Mouse (Mus musculus): ENCODE measurements around the gene Theg. TPM values are rescaled to one million over a fixed set of nuclear protein-coding genes. Genes with fewer than 3 reads are reported as not detected.

Gene Theg
- total and polyA plus RNA-seq, 3 experiments: not detected

- TF ChIP-seq ELF1 (IDR thresholded peaks at IDR 0.05; ENCODE audit: low read depth, low read length): no peak
- TF ChIP-seq GATA1 (IDR thresholded peaks at IDR 0.05; ENCODE audit: low read depth, low read length): no peak
- TF ChIP-seq MXI1 (IDR thresholded peaks at IDR 0.05; ENCODE audit: low read depth, low read length): no peak
- TF ChIP-seq NRF1 (IDR thresholded peaks at IDR 0.05; ENCODE audit: insufficient read depth, low read depth, low read length, poor library complexity, severe bottlenecking): no peak
- no peak for TF ChIP-seq KAT2A (conservative IDR thresholded peaks at IDR 0.05; ENCODE audit: low read depth, low read length)
- TF ChIP-seq JUND (IDR thresholded peaks at IDR 0.05; ENCODE audit: low read depth, low read length): no peak
- TF ChIP-seq USF2 (IDR thresholded peaks at IDR 0.05; ENCODE audit: borderline replicate concordance in 1 of 2, insufficient read depth in 1 of 2, low read depth in 1 of 2, low read length in 2 of 2): no peak
- no peak for TF ChIP-seq SIN3A (IDR thresholded peaks at IDR 0.05; ENCODE audit: low read length)
- TF ChIP-seq HCFC1 (IDR thresholded peaks at IDR 0.05; ENCODE audit: low read depth, low read length): no peak
- TF ChIP-seq RCOR1 (IDR thresholded peaks at IDR 0.05; ENCODE audit: low read depth, low read length): no peak
- no peak for TF ChIP-seq GABPA (IDR thresholded peaks at IDR 0.05; ENCODE audit: low read depth, low read length)
- no peak for TF ChIP-seq MYC (IDR thresholded peaks at IDR 0.05; ENCODE audit: low read depth, low read length)
- TF ChIP-seq RAD21 (IDR thresholded peaks at IDR 0.05; ENCODE audit: low read depth, low read length): no peak
- no peak for TF ChIP-seq MAFK (IDR thresholded peaks at IDR 0.05; ENCODE audit: borderline replicate concordance, low read depth, low read length)
- H3K9me3 ChIP-seq (replicated peaks; ENCODE audit: insufficient read depth, low read length): no peaks in the 10 kb centered on the region
- H3K27ac ChIP-seq (ENCODE audit: control insufficient read depth, low read depth, low read length): no peak overlapping the region
- H3K36me3 ChIP-seq (ENCODE audit: control insufficient read depth in 1 of 2, insufficient read depth in 2 of 2, low read length in 2 of 2): peaks cover 0 to 10% of the 10 kb centered on the region in 2 experiments; a peak in 2 of 4 replicates
- H3K79me2 ChIP-seq (ENCODE audit: control insufficient read depth, insufficient read depth, low read length, poor library complexity): no peaks in the 10 kb centered on the region
- H3K27me3 ChIP-seq (ENCODE audit: control insufficient read depth in 1 of 2, insufficient read depth in 2 of 2, low read length in 2 of 2): no peaks in the 10 kb centered on the region
- H3K9ac ChIP-seq (ENCODE audit: control insufficient read depth, low read depth, low read length, poor library complexity, severe bottlenecking): no peak overlapping the region
- H3K4me1 ChIP-seq (ENCODE audit: control insufficient read depth in 1 of 2, insufficient read depth in 2 of 2, low read length in 2 of 2): peaks cover 7 to 24% of the 10 kb centered on the region in 2 experiments
- H3K4me3 ChIP-seq (ENCODE audit: control insufficient read depth in 1 of 2, insufficient read depth in 1 of 2, low read depth in 2 of 2, low read length in 2 of 2): no peak overlapping the region
- no peak for DNase-seq (ENCODE audit: low read depth, low spot score)
These were observed 3.6 kb upstream of the Theg start for GRCm38 (mm10) chr10:79590702-79591101.

DNA sequence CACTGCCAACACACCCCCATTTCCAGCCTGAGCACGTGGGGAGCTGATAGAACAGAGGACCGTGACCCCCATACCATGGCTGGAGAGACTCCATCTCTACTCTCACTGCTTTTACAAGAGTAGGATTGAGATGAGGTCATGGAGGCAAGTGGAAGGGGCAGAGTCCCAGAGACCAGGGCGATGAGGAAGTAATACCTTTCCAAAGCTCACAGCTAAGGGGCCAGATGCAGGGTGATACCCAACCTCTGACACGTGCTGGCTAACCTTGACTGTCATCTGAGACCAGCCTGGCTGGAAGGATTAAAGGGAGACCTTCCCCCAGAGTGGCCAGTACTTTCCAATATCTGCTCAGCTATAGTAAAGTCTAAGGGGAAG is 608 bp upstream of the Theg start:
- Histone ChIP-seq H3K9ac (ENCODE audit: control insufficient read depth, low read depth, low read length, poor library complexity, severe bottlenecking) (no peak overlapping the region), H3K79me2 (ENCODE audit: control insufficient read depth, insufficient read depth, low read length, poor library complexity) (no peaks in the 10 kb centered on the region), H3K27ac (ENCODE audit: control insufficient read depth, low read depth, low read length) (no peak overlapping the region), H3K9me3 (replicated peaks; ENCODE audit: insufficient read depth, low read length) (no peaks in the 10 kb centered on the region), H3K27me3 (ENCODE audit: control insufficient read depth in 1 of 2, insufficient read depth in 2 of 2, low read length in 2 of 2) (no peaks in the 10 kb centered on the region), H3K4me1 (ENCODE audit: control insufficient read depth in 1 of 2, insufficient read depth in 2 of 2, low read length in 2 of 2) (peaks cover 3 to 15% of the 10 kb centered on the region in 2 experiments), H3K36me3 (ENCODE audit: control insufficient read depth in 1 of 2, insufficient read depth in 2 of 2, low read length in 2 of 2) (peaks cover 0 to 5% of the 10 kb centered on the region in 2 experiments; a peak in 2 of 4 replicates), H3K4me3 (ENCODE audit: control insufficient read depth in 1 of 2, insufficient read depth in 1 of 2, low read depth in 2 of 2, low read length in 2 of 2) (no peak overlapping the region)
- DNase-seq (ENCODE audit: low read depth, low spot score): peak; percentile 23
- TF ChIP-seq JUND (IDR thresholded peaks at IDR 0.05; ENCODE audit: low read depth, low read length) (no peak), POLR2AphosphoS5 (IDR thresholded peaks at IDR 0.05; ENCODE audit: borderline replicate concordance, low read depth, low read length) (no peak), MXI1 (IDR thresholded peaks at IDR 0.05; ENCODE audit: low read depth, low read length) (no peak), RAD21 (IDR thresholded peaks at IDR 0.05; ENCODE audit: low read depth, low read length) (no peak), MAX (IDR thresholded peaks at IDR 0.05; ENCODE audit: low read length) (no peak), ZKSCAN1 (IDR thresholded peaks at IDR 0.05; ENCODE audit: low read depth, low read length) (no peak)

All from MEL (cell line).